Mouse (Mus musculus) heart, adult 11 months (tissue): Measurements from ENCODE around the gene Usp35.

Experiments
- DNase-seq: peaks from one replicate; pipeline ENCODE4 v3.0.0; 2022

The Usp35 gene

GRCm38 (mm10) chr7:97331726-97332666, at the start of gene Usp35, which contains the start of gene Kctd21:
TSS of gene Usp35 (minus strand) at chr7:97332020.
TSS of gene Kctd21 (plus strand) at chr7:97332327.
- peak; percentile 100 for DNase-seq

- DNase-seq, result peak; percentile 68
Measured at GRCm38 (mm10) chr7:97380500-97381123, 48.8 kb upstream of the Usp35 start.

- peak; percentile 70 for DNase-seq
Measured at GRCm38 (mm10) chr7:97379304-97379703, 47.5 kb upstream of the Usp35 start.

GRCm38 (mm10) chr7:97375906-97376305, 44.1 kb upstream of the Usp35 start:
- DNase-seq, result peak; percentile 92

GRCm38 (mm10) chr7:97375101-97375500, 43.3 kb upstream of the Usp35 start:
- peak; percentile 74 for DNase-seq

GRCm38 (mm10) chr7:97365887-97366286, 34.1 kb upstream of the Usp35 start:
- peak; percentile 79 for DNase-seq

GRCm38 (mm10) chr7:97361467-97361866, 29.6 kb upstream of the Usp35 start:
- DNase-seq, result peak; percentile 73

- DNase-seq, result peak; percentile 74
Measured at GRCm38 (mm10) chr7:97360955-97361354, 29.1 kb upstream of the Usp35 start.

- peak; percentile 79 for DNase-seq
Measured at GRCm38 (mm10) chr7:97360166-97360565, 28.3 kb upstream of the Usp35 start.

GRCm38 (mm10) chr7:97358347-97358746, 26.5 kb upstream of the Usp35 start:
- no peak for DNase-seq

GRCm38 (mm10) chr7:97357840-97358239, 26.0 kb upstream of the Usp35 start:
- DNase-seq, result peak; percentile 80

- peak; percentile 98 for DNase-seq
Measured at GRCm38 (mm10) chr7:97356875-97357276, 25.1 kb upstream of the Usp35 start.

- DNase-seq, result peak; percentile 87
Measured at GRCm38 (mm10) chr7:97356253-97356652, 24.4 kb upstream of the Usp35 start.

- peak; percentile 97 for DNase-seq
Measured at GRCm38 (mm10) chr7:97355068-97355841, 23.4 kb upstream of the Usp35 start.

- DNase-seq, result peak; percentile 56
Measured at GRCm38 (mm10) chr7:97353356-97353755, 21.5 kb upstream of the Usp35 start.

GRCm38 (mm10) chr7:97351792-97352513, 20.1 kb upstream of the Usp35 start:
- DNase-seq, result peak; percentile 88

GRCm38 (mm10) chr7:97350891-97351290, 19.1 kb upstream of the Usp35 start:
- peak; percentile 89 for DNase-seq

GRCm38 (mm10) chr7:97349438-97349837, 17.6 kb upstream of the Usp35 start:
- peak; percentile 73 for DNase-seq

GRCm38 (mm10) chr7:97348836-97349235, 17.0 kb upstream of the Usp35 start:
- peak; percentile 63 for DNase-seq

- DNase-seq, result peak; percentile 67
Measured at GRCm38 (mm10) chr7:97348318-97348717, 16.5 kb upstream of the Usp35 start.

GRCm38 (mm10) chr7:97347464-97347863, 15.6 kb upstream of the Usp35 start:
- DNase-seq, result peak; percentile 90

GRCm38 (mm10) chr7:97346822-97347166, 15.0 kb upstream of the Usp35 start:
- no peak for DNase-seq
